Mouse (Mus musculus) intestine, embryonic 14.5 days (tissue): ENCODE data around the gene Pipox. TPM values are rescaled to one million over a fixed set of nuclear protein-coding genes. Genes with fewer than 3 reads are reported as not detected.

Experiments used
- polyA plus RNA-seq: library from polyadenylated mRNA; unstranded; fragments of >200 nt; fragmentation: Nextera tagmentation; extraction: Ambion mirVana; gene quantifications from 2 replicates; pipeline ENCODE4 v1.2.1, GENCODE M21; 2014

Pipox gene
- polyA plus RNA-seq, 1 experiment from 2014 or later, result 9.2 TPM

Other genes with a start within 250 kb of the Pipox start
- 6.4 and 6.7 TPM in 2 replicates for gene Nufip2, start 207.9 kb downstream of the Pipox start, polyA plus RNA-seq
- gene Cryba1, start 168.8 kb downstream of the Pipox start, polyA plus RNA-seq, result 0.26 TPM in 1 of 2 replicates, not detected in the other
- gene Myo18a, start 130.8 kb downstream of the Pipox start, polyA plus RNA-seq, result 21.1 and 24.9 TPM in 2 replicates
- 1.0 and 1.3 TPM in 2 replicates for gene Gm10277, start 106.3 kb downstream of the Pipox start, polyA plus RNA-seq
- 1.0 and 1.4 TPM in 2 replicates for gene Sez6, start 36.7 kb upstream of the Pipox start, polyA plus RNA-seq
- 16.5 and 19.6 TPM in 2 replicates for gene Phf12, start 88.7 kb upstream of the Pipox start, polyA plus RNA-seq
- 23.0 and 24.6 TPM in 2 replicates for gene Dhrs13, start 138.2 kb upstream of the Pipox start, polyA plus RNA-seq
- 46.9 and 51.6 TPM in 2 replicates for gene Flot2, start 143.8 kb upstream of the Pipox start, polyA plus RNA-seq
- 32.4 and 38.0 TPM in 2 replicates for gene Eral1, start 186.3 kb upstream of the Pipox start, polyA plus RNA-seq
- gene Fam222b, start 200.6 kb upstream of the Pipox start, polyA plus RNA-seq, result 13.4 and 17.8 TPM in 2 replicates